Mouse (Mus musculus): ENCODE measurements around the gene Rabl3.
A peak's percentile ranks its signal among the peaks of the same experiment; 100 is the strongest.

Rabl3 gene

DNA sequence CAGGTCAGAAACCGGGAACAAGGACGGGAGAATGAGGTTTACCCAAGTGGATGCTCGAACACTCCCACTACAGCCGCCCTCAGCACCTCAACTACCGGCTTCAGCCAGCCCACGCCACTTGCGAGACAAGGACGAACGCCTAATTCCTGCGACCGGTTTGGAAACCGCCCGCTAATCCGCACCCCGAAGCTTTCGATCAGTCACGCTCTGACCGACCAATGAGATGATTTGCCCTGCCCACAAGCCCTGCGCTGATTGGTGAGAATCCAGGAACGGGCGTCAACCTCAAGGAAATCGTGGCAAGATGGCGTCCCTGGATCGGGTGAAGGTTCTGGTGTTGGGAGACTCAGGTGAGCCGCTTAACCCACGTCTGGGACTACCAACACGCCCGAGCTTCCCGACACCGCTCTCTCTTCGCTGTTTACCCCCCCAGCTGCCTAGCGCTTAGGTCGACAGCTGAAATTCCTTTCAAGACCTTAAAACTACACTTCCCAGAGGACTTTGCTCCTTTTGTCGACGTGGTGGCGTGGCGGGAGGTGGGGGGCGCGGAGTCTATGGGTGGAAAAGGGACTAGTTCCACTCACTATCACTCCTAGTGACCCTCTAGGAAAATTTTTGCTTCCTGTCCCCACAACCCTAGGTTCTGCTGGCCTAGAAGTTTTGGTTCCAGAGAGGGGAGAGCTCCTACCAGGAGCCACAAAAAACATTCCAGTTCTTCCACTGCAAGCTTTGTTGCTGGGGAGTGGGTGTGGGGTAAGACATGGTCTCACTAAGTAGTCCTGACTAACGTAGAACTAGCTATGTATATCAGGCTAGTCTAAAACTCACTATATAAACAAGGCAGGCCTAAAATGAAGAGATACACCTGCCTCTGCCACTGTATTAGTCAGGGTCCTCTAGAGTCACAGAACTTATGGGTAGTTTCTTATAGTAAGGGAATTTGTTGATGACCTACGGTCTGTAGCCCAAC, at the start of gene Rabl3, which contains the start of gene Gtf2e1:
Gene Rabl3 (plus strand): TSS at position 275 of the 970 bp plus-strand sequence.
Gene Gtf2e1 (minus strand): TSS at position 179 of the 970 bp plus-strand sequence.
- DNase-seq (ENCODE audit: low spot score in 2 of 2): peak; percentile 96 to 98

DNA sequence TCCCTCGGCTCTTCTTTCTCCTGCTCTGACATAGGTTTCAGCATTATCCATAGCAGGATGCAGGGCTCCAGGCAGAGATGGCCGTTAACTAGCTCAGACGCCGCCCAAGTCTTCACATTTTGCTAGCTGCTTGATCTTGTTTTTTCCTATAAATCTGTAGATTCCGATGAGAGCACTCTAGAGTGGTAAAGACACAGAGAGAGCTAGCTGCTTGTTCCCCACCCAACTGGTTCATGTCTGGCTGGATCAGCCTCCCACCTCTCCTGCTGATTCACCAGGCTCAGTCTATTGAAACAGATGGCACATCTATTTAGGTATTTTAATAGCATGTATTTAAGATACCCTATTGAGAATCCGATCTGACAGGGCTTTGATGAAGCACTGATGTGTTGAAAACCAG, 44.7 kb upstream of the Rabl3 start:
- DNase-seq (ENCODE audit: low spot score in 2 of 2): peak in 1 of 2 experiments; percentile 14

DNA sequence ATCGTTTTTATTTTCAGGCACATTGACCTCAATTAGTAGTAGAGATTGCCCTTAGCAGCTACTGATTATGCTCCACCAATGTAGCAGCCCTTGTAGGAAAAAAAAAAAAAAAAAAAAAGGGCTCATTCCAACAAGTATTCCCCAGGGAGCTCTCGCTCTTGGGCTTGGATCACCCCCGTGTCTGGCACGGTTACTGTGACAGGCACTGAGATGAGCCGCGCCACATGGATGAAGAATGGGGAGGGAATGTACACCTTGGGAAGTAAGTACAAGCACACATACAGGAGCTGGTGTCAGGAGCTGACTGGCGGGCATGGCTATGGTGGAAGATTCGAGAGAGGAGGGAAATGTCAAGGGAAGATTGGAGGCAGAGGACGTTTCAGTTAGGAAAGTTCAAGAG, 41.1 kb upstream of the Rabl3 start:
- no peak for DNase-seq (ENCODE audit: low spot score in 2 of 2)

DNA sequence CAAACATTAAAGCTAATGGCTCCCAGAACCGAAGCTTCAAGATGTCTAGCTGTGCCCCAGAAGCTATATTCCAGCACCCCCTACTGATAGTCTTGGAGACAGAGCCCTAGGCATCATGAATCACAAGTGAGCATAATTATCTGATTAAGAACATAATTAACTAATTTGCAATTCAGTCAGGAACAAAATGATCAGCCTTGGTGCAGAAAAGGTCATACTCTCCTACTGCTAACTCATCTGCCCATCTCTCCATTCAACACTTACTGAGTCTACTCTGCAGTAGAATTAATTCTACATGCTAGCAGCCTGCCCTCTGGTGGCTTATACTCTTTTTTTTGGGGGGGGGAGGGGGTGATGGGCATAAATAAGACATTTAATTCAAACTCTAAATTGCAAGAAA, 35.2 kb upstream of the Rabl3 start:
- no peak for DNase-seq (ENCODE audit: low spot score in 2 of 2)

DNA sequence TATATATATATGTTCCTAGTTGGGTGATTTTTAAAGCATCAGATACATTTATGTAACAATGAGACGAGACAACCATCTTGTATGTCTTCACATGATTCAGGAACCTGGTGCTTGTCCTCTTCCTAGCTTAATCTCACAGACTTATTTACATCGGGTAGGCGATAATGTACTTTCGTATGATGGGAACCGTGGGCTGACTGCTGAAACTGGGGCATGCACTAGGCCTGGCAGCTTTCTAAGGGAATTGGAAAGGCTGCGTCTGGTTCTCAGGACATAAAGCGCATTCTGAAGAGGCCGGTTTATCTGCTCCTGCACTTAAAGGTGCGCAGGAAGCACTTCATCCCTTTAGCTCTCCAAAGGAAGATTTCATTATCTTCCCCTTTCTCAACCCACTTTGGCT, 32.9 kb upstream of the Rabl3 start:
- no peak for DNase-seq (ENCODE audit: low spot score in 2 of 2)

DNA sequence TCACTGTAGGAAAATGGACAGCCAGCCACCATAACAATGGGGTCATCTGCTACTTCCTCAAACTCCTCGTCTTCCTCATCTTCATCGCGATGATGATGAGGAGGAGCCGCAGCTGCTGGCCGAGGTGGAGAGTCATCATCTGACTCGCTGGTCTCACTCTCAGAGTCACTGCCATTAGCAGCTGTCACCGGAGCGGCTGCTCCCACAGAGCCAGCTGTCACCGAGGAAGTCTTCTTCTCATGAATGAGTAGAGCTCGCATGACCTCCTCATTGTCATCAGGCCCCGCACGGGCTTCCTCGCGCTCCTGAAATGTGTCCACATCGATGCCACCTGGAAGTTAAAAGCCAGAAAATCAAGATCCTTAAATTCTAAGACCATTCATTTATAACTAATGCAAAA, 28.2 kb upstream of the Rabl3 start:
- DNase-seq (ENCODE audit: low spot score in 2 of 2): no peak

DNA sequence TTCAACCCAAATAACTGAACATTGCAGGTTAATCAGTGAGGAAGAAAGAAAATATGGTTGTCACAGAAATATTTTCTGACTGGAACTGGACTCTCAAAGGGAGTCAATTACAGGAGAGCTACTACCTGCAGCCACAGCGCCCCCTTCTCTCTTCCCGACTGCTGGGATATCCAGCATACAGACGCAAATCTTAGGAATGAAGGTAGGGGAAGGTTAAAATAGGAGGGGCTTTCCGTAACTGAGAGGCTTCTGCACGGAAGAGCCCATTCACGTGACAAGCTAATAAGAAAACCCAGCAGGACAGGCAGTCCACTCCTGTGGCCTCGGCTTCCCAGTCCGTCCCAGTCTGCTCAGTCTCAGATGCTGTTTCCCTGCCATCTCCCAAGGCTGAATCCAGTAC, 25.0 kb upstream of the Rabl3 start:
- DNase-seq (ENCODE audit: low spot score in 2 of 2): no peak

DNA sequence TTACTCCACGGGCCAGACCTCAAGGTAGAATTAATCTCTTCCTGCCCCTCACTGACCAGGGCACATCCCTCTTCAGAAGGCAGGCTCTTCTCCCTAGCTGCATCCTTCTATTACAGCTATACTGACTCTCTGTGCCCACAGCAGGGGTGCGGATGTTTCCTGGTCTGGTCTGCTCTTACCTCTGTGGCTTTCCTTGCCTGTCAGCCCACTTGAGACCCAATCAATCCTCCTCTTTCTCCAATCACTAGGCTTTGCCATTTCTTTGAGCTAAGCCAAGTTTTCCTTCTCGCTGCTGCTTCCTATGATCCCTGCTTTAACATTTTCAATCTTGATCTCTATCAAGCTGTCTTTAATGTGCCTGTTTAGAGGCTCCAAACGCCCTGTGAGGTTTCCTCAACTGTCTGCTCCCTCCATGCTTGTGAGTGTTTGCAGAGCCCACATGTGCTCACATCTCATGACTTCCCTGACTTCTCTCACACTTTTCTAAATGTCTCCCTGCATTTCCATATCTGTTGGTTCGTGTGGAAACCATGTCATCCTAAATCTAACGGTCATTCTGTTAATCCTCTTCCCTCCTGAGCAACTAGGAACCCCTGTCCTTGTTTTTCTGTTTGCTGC, 23.2 kb upstream of the Rabl3 start:
- no peak for DNase-seq (ENCODE audit: low spot score in 2 of 2)

DNA sequence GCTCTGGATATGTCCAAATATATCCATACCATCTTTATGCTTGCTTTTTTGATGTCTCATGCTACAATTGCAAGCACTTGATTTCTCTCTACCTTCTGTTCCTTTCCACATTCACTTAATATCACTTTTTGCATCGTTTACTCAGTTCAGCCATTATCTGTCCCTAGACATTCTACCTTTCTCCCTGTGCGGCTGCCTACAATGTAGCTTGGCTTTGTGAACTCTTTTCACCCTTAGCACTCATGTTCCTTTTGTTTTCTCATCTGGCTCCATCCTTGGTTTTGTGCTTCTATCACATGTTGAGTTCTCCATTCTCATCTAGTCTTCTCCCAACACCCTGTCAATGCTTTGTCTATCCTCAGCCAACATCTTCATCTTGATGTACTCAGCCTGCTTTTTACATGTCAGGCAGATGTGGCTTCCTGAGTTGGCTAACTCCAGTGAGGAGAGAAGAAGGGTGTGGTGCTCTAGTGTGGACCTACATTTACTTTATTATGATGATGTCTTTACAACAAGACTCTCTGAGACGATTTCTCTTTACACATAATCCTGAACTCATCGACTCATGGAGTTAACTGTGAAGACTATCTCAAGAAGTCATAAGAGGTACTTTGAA, 22.0 kb upstream of the Rabl3 start:
- DNase-seq (ENCODE audit: low spot score in 2 of 2): no peak

DNA sequence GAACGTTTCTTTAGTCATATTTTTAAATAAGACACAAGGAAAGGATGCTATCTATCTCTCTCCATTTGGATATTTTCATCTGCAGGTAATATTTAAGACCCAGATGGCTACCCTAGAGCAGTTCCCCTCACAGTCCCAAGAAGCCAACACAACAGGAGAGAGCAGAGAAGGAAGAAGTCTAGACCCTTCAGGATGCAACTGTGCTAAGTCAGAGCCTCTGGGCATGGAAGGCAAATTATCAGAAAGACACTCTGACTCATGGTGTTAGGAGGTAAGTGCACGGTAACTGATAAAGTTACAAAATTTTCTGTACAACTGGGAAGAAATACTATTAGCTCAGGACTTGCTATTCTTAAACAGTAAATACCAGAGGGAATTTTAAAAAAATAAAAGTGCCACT, 21.0 kb upstream of the Rabl3 start:
- DNase-seq (ENCODE audit: low spot score in 2 of 2): no peak

DNA sequence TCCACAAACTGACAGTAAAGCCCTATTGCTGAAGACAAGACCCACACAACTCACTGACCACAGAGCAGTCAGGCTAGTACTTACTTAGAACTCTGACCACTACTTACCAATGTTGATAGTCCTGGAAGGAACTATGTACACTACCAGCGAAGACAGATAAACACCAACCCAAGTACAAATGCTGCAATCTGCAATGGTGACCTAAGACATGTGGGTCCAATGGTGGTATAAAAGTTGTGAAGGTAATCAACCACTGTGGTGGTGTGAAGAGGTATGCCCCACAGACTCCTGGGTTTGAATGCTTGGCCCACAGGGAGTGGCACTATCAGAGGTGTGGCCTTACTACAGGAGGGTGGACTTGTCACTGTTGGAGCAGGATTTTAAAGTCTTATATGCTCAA, 20.0 kb upstream of the Rabl3 start:
- no peak for DNase-seq (ENCODE audit: low spot score in 2 of 2)

DNA sequence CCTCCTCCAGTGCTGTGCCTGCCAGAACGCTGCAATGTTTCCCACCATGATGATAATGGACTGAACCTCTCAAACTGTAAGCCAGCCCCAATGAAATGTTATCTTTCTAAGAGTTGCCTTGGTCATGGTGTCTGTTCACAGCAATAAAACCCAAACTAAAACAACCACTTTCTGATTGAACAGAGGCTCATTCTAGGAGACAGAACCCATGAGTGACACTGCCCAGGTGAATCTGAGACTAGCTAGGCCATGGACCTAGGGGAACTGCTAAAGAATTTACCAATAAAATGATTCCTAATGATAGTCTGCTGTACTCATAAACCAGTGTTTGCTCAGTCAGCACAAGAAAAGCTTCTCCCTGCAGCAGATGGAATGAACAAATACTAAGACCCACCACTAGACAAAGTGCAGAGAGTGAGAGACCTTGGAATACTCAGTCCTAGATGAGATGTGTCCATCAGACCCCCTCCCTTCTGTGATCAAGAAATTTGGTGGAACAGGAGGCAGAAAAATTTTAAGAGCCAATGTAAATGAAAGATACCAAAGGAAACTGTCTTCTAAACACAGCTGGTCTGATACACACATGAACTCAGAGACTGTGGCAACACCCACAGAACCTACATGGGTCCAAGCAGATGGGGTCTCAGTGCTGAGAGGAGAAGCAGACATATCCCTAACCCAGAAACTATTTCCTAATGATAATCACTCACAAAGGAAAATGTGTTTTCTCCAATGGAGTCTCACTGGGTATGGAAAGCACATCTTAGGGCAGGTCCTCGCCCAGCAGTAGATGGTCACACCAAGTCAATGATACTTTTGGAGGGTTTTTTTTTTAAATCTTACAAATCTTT, 19.3 kb upstream of the Rabl3 start:
- DNase-seq (ENCODE audit: low spot score in 2 of 2): no peak

DNA sequence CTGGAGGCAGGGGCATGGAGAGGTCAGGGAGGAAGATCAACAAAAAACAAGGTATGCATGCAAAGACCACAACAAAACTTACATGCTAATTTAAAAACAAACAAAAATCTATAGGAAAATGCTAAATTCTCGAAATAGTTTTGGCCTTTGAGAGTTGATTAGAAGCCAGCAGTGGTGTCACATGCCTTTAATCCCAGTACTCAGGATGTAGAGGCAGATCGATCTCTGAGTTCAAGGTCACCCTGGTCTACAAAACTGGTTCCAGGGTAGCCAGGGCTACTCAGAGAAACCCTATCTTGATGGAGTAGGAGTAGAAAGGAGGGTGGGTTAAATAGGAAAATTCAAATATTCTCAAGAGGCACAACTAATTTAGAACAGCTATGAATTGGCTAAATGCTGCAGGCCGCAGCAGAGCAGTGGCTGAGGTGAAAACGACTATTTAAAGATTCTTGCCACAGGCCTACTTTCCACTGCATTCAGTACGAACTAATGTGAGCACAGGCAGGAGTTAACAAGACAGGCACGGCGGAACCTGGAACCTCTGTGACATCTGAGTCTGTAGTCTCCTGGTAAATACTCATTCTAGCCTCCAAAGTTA, 17.5 kb upstream of the Rabl3 start:
- DNase-seq (ENCODE audit: low spot score in 2 of 2): no peak

DNA sequence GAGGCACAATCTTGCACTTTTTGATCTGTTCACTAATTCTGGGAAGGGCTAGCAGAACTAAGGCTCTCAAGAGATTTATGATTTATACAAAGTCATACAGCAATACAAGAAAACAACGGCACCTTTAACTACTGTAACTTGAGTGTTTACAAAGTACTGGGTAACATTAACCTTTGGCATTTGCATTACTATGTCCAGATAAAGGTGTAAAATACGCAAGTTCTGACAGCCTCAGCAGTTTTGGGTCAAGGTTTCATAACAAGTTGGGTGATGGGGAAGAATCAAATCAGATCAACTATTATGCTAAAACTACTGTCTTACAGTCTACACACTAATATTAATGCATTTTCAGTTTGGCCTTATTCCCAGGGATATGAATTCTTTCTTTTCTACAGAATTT, 14.6 kb upstream of the Rabl3 start:
- no peak for DNase-seq (ENCODE audit: low spot score in 2 of 2)

DNA sequence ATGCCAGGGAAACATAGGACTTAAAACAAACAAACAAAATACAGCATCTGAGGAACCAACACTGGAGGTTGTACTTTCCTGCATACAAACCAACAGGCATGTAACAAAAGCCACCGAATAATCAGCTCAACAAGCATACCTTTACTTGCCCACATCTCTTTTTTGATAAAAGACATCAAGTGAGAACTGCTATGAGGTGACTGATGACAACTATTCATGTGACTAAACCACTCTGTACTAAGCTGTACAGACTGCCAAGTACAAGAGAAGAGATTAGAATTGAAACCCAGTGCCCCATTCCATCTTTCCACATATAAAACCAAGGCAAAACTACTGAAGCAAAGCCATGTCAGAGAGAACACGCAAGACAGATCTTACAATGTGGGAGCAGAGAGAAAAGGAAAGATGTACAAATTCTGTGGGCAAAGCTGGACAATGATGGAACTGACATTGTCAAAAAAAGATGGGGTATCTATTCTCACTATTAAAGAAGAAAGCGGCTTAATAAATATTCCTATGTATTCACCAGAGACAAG, 12.9 kb upstream of the Rabl3 start:
- DNase-seq (ENCODE audit: low spot score in 2 of 2): no peak

DNA sequence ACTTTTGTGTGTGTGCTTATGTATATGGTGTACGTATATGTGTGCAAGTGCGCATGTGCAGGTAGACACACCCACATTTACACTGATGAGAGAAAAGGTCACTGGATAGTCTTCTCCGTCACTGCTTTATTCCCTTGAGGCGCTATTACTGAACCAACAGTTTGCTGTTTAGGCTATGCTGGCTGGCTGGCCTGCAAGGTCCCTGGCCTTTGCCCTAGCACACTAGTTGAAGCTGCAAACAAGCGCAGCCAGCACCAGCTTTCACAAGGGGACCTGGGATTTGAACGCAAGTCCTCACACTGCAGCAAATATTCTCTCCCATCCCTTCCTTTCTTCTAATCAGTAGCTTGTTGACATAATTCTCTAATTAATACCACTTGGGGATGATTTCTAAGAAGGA, 9.5 kb upstream of the Rabl3 start:
- DNase-seq (ENCODE audit: low spot score in 2 of 2): no peak

DNA sequence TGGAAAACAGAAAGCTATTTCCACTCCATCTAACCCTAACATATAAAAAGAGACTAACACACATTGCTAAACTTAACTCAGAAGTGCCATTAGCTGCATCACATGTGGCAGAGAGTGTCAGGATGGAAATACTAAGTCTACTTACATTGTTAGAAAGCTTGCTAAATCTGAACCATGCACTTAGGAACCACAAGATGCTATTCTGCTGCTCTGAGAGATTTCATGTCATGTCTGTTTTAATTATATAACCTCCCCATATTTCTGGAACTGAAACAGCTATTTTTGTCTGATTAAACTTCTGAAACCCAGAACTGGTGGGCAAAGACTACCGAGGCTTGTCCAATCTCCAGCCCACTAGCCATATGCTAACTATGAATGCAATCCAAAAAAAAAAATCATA, 7.6 kb upstream of the Rabl3 start:
- no peak for DNase-seq (ENCODE audit: low spot score in 2 of 2)

DNA sequence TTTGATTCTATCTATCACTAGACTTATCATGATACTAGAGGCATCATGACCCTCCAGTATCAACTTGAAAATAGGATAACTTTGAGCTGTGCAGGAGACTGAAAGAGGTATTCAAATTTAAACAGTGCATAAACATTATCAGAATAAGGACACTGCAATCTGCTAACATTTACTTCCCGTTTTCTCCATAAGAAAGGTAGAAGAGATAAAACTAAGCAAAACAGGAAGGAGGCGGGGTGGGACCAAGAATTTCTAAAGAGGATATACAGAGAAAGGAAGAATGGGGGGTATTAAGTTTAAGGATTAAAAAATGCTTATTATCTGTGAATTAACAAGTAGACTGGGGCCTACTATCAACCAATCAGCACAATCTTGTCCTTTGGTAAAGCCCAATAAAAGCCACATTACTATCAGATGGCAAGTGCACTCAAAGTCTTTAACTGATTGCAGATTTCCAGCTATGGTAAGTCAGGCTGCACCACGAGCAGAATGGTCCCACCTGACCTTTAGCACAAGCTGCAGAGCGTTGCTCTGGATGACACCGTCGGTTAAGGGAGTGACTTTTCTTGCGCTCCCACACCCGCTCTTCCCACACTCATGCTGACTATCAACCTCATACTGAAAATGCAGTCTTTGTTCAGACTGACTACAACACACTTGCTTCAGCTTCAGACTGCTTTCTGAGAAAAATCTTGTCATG, 6.2 kb upstream of the Rabl3 start:
- DNase-seq (ENCODE audit: low spot score in 2 of 2): no peak

DNA sequence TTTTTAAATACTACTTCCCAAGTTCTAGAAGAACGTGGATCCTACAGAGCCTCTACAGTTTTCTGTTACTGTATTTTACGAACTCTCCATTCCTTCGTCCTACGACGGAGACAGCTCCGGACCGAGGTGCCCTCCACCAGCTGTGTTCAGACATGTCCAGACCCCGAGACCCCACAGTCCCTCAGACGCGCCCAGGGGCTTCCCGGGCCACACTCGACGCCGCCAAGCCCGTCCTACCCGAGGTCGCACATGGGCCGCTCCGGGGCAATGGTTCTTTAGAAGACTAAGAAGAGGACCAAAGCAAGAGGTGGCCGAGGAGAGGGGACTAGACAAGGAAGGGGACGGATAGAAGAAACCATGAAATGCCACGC, 460 bp upstream of the Rabl3 start:
- no peak for DNase-seq (ENCODE audit: low spot score in 2 of 2)

DNA sequence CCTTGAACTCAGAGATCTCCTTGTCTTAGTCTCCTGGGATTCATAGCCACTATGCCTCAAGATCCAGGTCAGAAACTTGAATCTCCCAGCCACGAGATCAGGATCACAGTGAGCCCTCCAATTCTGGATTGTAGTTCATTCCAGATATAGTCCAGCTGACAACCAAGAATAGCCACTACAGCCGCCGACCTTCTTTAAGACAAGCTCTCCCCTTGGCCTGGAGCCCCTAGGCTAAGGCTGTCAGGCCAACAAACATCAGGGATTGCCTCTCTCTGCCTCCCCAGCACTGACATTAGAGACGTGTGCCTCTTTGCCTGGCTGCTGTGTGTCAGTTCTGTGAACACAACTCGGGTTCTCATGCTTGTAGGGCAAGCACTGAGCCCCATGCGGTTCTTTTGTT, 1.1 kb downstream of the Rabl3 start:
- DNase-seq (ENCODE audit: low spot score in 2 of 2): no peak

DNA sequence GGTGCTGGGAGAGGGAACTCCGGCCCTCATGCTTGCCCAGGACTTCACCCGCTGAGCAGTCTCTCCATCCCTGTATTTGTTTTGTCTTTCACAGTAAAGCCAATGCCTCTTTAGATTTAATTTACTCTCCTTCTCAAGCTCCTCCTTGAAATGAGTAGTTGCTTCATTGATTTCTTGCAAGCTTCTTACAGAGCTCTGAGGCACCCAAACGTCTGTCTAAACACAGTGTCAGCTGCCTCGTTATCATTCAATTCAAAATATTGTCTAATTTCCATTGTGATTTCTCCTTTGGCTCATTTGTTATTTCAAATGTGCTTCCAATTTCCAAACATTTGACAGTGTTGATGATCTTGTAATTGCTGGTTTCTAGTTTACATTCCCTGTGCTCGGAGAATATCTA, 6.6 kb downstream of the Rabl3 start:
- DNase-seq (ENCODE audit: low spot score in 2 of 2): no peak

All from frontal cortex, postnatal 14 days (tissue).